In genomic region chr1:170395101-170395500, GRCm38 (mm10) we compare ENCODE assay signal across 15 mouse cellular contexts.
DNase-seq lines count a peak whose midpoint lies in the region; ATAC-seq and TF ChIP-seq lines count a peak whose summit lies in the region.
"Had no signal": no experiment of that assay in that cellular context is flagged by ENCODE, and none has a peak within 500 bp of the region (broad histone marks: within the 10 kb centered on the region; RNA-seq: fewer than 3 reads in every experiment).

No protein-coding gene starts in this region.

- no peaks in the 10 kb centered on the region for H3K36me3 ChIP-seq in heart, embryonic 12.5 days
- H3K36me3 ChIP-seq: forebrain, embryonic 12.5 days; liver, embryonic 13.5 days had no signal

- H3K9me3 ChIP-seq in heart, embryonic 12.5 days (replicated peaks) = no peaks in the 10 kb centered on the region; the same call in 1 of the 2 replicates
- H3K9me3 ChIP-seq: liver, embryonic 13.5 days had no signal

- H3K27me3 ChIP-seq in heart, embryonic 12.5 days (replicated peaks) = no peaks in the 10 kb centered on the region
- H3K27me3 ChIP-seq: forebrain, embryonic 12.5 days; liver, embryonic 13.5 days had no signal

- no peak overlapping the region for H3K4me3 ChIP-seq in heart, embryonic 12.5 days
- no peak overlapping the region for H3K4me3 ChIP-seq in layer of hippocampus, adult 2 months
- H3K4me3 ChIP-seq: forebrain, embryonic 12.5 days; liver, embryonic 13.5 days had no signal

- H3K27ac ChIP-seq in heart, embryonic 12.5 days (ENCODE audit: poor library complexity, severe bottlenecking) = no peak overlapping the region
- peak overlapping the region; percentile 43; the same call in 1 of the 2 replicates for H3K27ac ChIP-seq in layer of hippocampus, adult 2 months
- H3K27ac ChIP-seq: forebrain, embryonic 12.5 days; liver, embryonic 13.5 days had no signal

- TF ChIP-seq CTCF in layer of hippocampus, adult 2 months (conservative IDR thresholded peaks at IDR 0.05) = no peak

- no peak overlapping the region for H3K9ac ChIP-seq in heart, embryonic 12.5 days
- H3K9ac ChIP-seq: forebrain, embryonic 12.5 days; liver, embryonic 13.5 days had no signal

- no peak overlapping the region for H3K4me2 ChIP-seq in heart, embryonic 12.5 days
- H3K4me2 ChIP-seq: forebrain, embryonic 12.5 days; liver, embryonic 13.5 days had no signal

- ATAC-seq in heart, embryonic 12.5 days (ENCODE audit: insufficient number of reproducible peaks, low FRiP score) = no peak
- no peak for ATAC-seq in inflammation-experienced regulatory T-cells, adult 6 months

- peaks cover 28% of the 10 kb centered on the region for H3K4me1 ChIP-seq in heart, embryonic 12.5 days (replicated peaks)
- H3K4me1 ChIP-seq: forebrain, embryonic 12.5 days; liver, embryonic 13.5 days had no signal

- 77% methylated on average over 2 of the region's 2 CpGs for WGBS in heart, embryonic 12.5 days

- DNase-seq in heart, adult 11 months = peak; percentile 83
- no peak for DNase-seq in layer of hippocampus, adult 2 months (ENCODE audit: low spot score in 2 of 2)
- DNase-seq in layer of hippocampus, adult 11-12 months (ENCODE audit: low spot score) = no peak
- peak; percentile 17 for DNase-seq in heart, adult 8-10 months (ENCODE audit: low spot score)
- peak; percentile 42 for DNase-seq in kidney, postnatal 14 days
- DNase-seq in spleen, adult 18-20 months = no peak
- DNase-seq: cerebellum, adult 11-12 months; cerebellum, postnatal 36 days; layer of hippocampus, adult 9-11 months; liver, embryonic 13.5 days; right cerebral cortex, adult 18-20 months; thymus, adult 18-20 months had no signal

Comparison
In these comparisons a context has a peak if more than half of its experiments do, and no peak if none do; other contexts are left out.
1. DNase-seq: peak in heart, adult 11 months (single experiment), heart, adult 8-10 months (single experiment) and kidney, postnatal 14 days (single experiment); none in layer of hippocampus, adult 2 months (0 of 2), layer of hippocampus, adult 11-12 months (single experiment) and spleen, adult 18-20 months (0 of 2).